Mouse (Mus musculus) embryonic facial prominence, embryonic 14.5 days (tissue): ENCODE results near the gene Ctcfl. TPM values are rescaled to one million over a fixed set of nuclear protein-coding genes. Genes with fewer than 3 reads are reported as not detected.
"Not testable (repeated sequence)": the region's sequence is repeated elsewhere in the genome, so short reads cannot be mapped to it uniquely, and the experiment has no call there.

Source experiments
- ATAC-seq: fragments of 200-750 bp; cut with Nextera tagmentation; 2 replicates; pipeline ENCODE4 v1.8.0; 2017; ENCODE audit warnings: low read depth, moderate number of reproducible peaks, moderate TSS enrichment
- DNase-seq: peaks from one replicate; pipeline ENCODE4 v3.0.0-alpha.2; 2015; ENCODE audit warnings: low spot score
- H3K27ac ChIP-seq: fragments of 300-500 bp; sonication (generic); replicated peaks from 2 replicates; pipeline ENCODE4 v1.5.1; 2014; ENCODE audit warnings: low read depth, mild to moderate bottlenecking, low read length, moderate library complexity
- H3K27me3 ChIP-seq: fragments of 300-500 bp; sonication (generic); replicated peaks from 2 replicates; pipeline ENCODE4 v1.6.1; 2014; ENCODE audit warnings: low read length; ENCODE audit not compliant: control insufficient read depth, insufficient read depth
- H3K36me3 ChIP-seq: fragments of 300-500 bp; sonication (generic); 2 replicates; pipeline ENCODE4 v1.6.1; 2014; ENCODE audit warnings: low read length, mixed read lengths; ENCODE audit not compliant: control insufficient read depth, insufficient read depth
- H3K4me1 ChIP-seq: fragments of 300-500 bp; sonication (generic); 2 replicates; pipeline ENCODE4 v1.6.1; 2014; ENCODE audit warnings: antibody characterized with exemption, low read length; ENCODE audit not compliant: control insufficient read depth, insufficient read depth
- H3K4me2 ChIP-seq: fragments of 300-500 bp; sonication (generic); 2 replicates; pipeline ENCODE4 v1.6.1; 2014; ENCODE audit warnings: low read depth, mild to moderate bottlenecking, low read length, moderate library complexity, mixed read lengths
- H3K4me3 ChIP-seq: fragments of 300-500 bp; sonication (generic); 2 replicates; pipeline ENCODE4 v1.5.1; 2014; ENCODE audit warnings: low read depth, mild to moderate bottlenecking, low read length
- H3K9ac ChIP-seq: fragments of 300-500 bp; sonication (generic); 2 replicates; pipeline ENCODE4 v1.6.1; 2014; ENCODE audit warnings: low read depth, mild to moderate bottlenecking, low read length, moderate library complexity, mixed read lengths
- H3K9me3 ChIP-seq: fragments of 300-500 bp; sonication (generic); 2 replicates; pipeline ENCODE4 v1.6.1; 2016; ENCODE audit warnings: low read length; ENCODE audit not compliant: control insufficient read depth
- WGBS: fragments of 180-500 bp; shearing (Covaris S2); extraction: QIAGEN DNeasy Blood & Tissue Kit; methylation state at CpG from one replicate; pipeline ENCODE4 v1.1.7; 2014; 5-methylcytosine and 5-hydroxymethylcytosine counted together
- polyA plus RNA-seq: library from polyadenylated mRNA; unstranded; fragments of >200 nt; fragmentation: Nextera tagmentation; extraction: Ambion mirVana; gene quantifications from 2 replicates; pipeline ENCODE4 v1.2.1, GENCODE M21; 2014

Ctcfl gene
- polyA plus RNA-seq, 1 experiment from 2014 or later, result 0.06 TPM

- no peak overlapping the region for H3K27ac ChIP-seq
- WGBS, result 62% methylated on average over 2 of the region's 2 CpGs
These were observed 9.8 kb upstream of the Ctcfl start for GRCm38 (mm10) chr2:173129111-173129510.

GRCm38 (mm10) chr2:173126386-173126785 lies 7.1 kb upstream of the Ctcfl start:
- Histone ChIP-seq H3K36me3 (no peaks in the 10 kb centered on the region), H3K27me3 (no peaks in the 10 kb centered on the region), H3K27ac (no peak overlapping the region), H3K4me2 (no peak overlapping the region), H3K9ac (no peak overlapping the region), H3K4me3 (no peak overlapping the region), H3K4me1 (no peaks in the 10 kb centered on the region), H3K9me3 (no peaks in the 10 kb centered on the region)
- ATAC-seq, result no peak
- no peak for DNase-seq
- WGBS, result 77% methylated on average over 4 of the region's 4 CpGs

More at GRCm38 (mm10) chr2:173129111-173129510, 9.8 kb upstream of the Ctcfl start:
- Histone ChIP-seq H3K4me1 (no peaks in the 10 kb centered on the region), H3K4me3 (no peak overlapping the region), H3K9me3 (no peaks in the 10 kb centered on the region), H3K9ac (no peak overlapping the region), H3K4me2 (no peak overlapping the region), H3K27me3 (no peaks in the 10 kb centered on the region), H3K36me3 (no peaks in the 10 kb centered on the region)
- DNase-seq (no peak), ATAC-seq (no peak)

- no peak for DNase-seq
- no peaks in the 10 kb centered on the region for H3K36me3 ChIP-seq
- no peaks in the 10 kb centered on the region for H3K9me3 ChIP-seq
- no peak for ATAC-seq
- WGBS, result 90% methylated on average over 7 of the region's 7 CpGs
- no peak overlapping the region for H3K27ac ChIP-seq
- H3K9ac ChIP-seq, result no peak overlapping the region
- no peak overlapping the region for H3K4me3 ChIP-seq
- no peaks in the 10 kb centered on the region for H3K4me1 ChIP-seq
- no peaks in the 10 kb centered on the region for H3K27me3 ChIP-seq
- H3K4me2 ChIP-seq, result no peak overlapping the region
These were observed 4.9 kb upstream of the Ctcfl start for GRCm38 (mm10) chr2:173124022-173124735.

GRCm38 (mm10) chr2:173120117-173120516 lies 792 bp upstream of the Ctcfl start:
- H3K4me2 ChIP-seq, H3K27ac ChIP-seq, H3K27me3 ChIP-seq, H3K4me3 ChIP-seq, H3K4me1 ChIP-seq, H3K9me3 ChIP-seq, ATAC-seq, DNase-seq, H3K9ac ChIP-seq, H3K36me3 ChIP-seq: not testable (repeated sequence)
- WGBS, result 74% methylated on average over 3 of the region's 4 CpGs

GRCm38 (mm10) chr2:173113796-173114195 lies 5.5 kb downstream of the Ctcfl start:
- not testable (repeated sequence) for H3K4me1 ChIP-seq, DNase-seq, H3K27ac ChIP-seq, ATAC-seq, H3K9me3 ChIP-seq, H3K27me3 ChIP-seq, H3K9ac ChIP-seq, H3K4me3 ChIP-seq, H3K4me2 ChIP-seq, H3K36me3 ChIP-seq
- WGBS, result 65% methylated on average over 3 of the region's 3 CpGs

- no peaks in the 10 kb centered on the region for H3K36me3 ChIP-seq
- H3K4me2 ChIP-seq, result no peak overlapping the region
- no peak overlapping the region for H3K27ac ChIP-seq
- ATAC-seq, result no peak
- no peaks in the 10 kb centered on the region for H3K4me1 ChIP-seq
- H3K9me3 ChIP-seq, result 0 out of 2 replicates have a peak, but pooled peaks cover 2% of the 10 kb centered on the region
- H3K9ac ChIP-seq, result no peak overlapping the region
- DNase-seq, result no peak
- no peak overlapping the region for H3K4me3 ChIP-seq
- WGBS, result 88% methylated on average over 9 of the region's 9 CpGs
- no peaks in the 10 kb centered on the region for H3K27me3 ChIP-seq
These were observed 8.8 kb downstream of the Ctcfl start for GRCm38 (mm10) chr2:173110571-173110970.

- Histone ChIP-seq H3K36me3 (no peaks in the 10 kb centered on the region), H3K4me3 (no peak overlapping the region), H3K4me2 (no peak overlapping the region), H3K9ac (no peak overlapping the region), H3K27ac (no peak overlapping the region), H3K4me1 (no peaks in the 10 kb centered on the region), H3K9me3 (0 out of 2 replicates have a peak, but pooled peaks cover 2% of the 10 kb centered on the region), H3K27me3 (no peaks in the 10 kb centered on the region)
- DNase-seq (no peak), ATAC-seq (no peak)
- 92% methylated on average over 7 of the region's 7 CpGs for WGBS
These were observed 9.8 kb downstream of the Ctcfl start for GRCm38 (mm10) chr2:173109510-173109909.

- Histone ChIP-seq H3K27ac (no peak overlapping the region), H3K4me1 (no peaks in the 10 kb centered on the region), H3K4me3 (no peak overlapping the region), H3K9me3 (no peaks in the 10 kb centered on the region), H3K27me3 (no peaks in the 10 kb centered on the region), H3K4me2 (no peak overlapping the region), H3K36me3 (no peaks in the 10 kb centered on the region), H3K9ac (no peak overlapping the region)
- ATAC-seq (no peak), DNase-seq (no peak)
- 69% methylated on average over 6 of the region's 6 CpGs for WGBS
These were observed 10.7 kb downstream of the Ctcfl start for GRCm38 (mm10) chr2:173108509-173109190.
